Comparison of ENCODE assay signal across 8 mouse cellular contexts in genomic region chr15:95791141-95791791, GRCm38 (mm10). TPM values are rescaled to one million over a fixed set of nuclear protein-coding genes. Genes with fewer than 3 reads are reported as not detected.
DNase-seq lines count a peak whose midpoint lies in the region; ATAC-seq and TF ChIP-seq lines count a peak whose summit lies in the region.

No protein-coding gene starts in this region.

- H3K27ac ChIP-seq in layer of hippocampus, adult 2 months = peak overlapping the region; percentile 89
- H3K27ac ChIP-seq in heart, embryonic 13.5 days (replicated peaks) = peak overlapping the region; percentile 86
- no peak overlapping the region for H3K27ac ChIP-seq in liver, embryonic 14.5 days
- H3K27ac ChIP-seq in neural tube, embryonic 14.5 days (ENCODE audit: low read depth, low read length) = peak overlapping the region; percentile 84

- H3K9me3 ChIP-seq in heart, embryonic 13.5 days = 0 out of 2 replicates have a peak, but pooled peaks cover 6% of the 10 kb centered on the region
- no peaks in the 10 kb centered on the region for H3K9me3 ChIP-seq in liver, embryonic 14.5 days (ENCODE audit: control insufficient read depth, low read length)
- H3K9me3 ChIP-seq in neural tube, embryonic 14.5 days (ENCODE audit: control insufficient read depth, low read length) = no peaks in the 10 kb centered on the region

- H3K4me1 ChIP-seq in heart, embryonic 13.5 days = peaks cover 55% of the 10 kb centered on the region
- peaks cover 10 to 19% of the 10 kb centered on the region in 2 experiments for H3K4me1 ChIP-seq in liver, embryonic 14.5 days (replicated peaks; ENCODE audit: control insufficient read depth in 2 of 2, insufficient read depth in 2 of 2, low read length in 1 of 2)
- peaks cover 8% of the 10 kb centered on the region; the same call in 1 of the 2 replicates for H3K4me1 ChIP-seq in neural tube, embryonic 14.5 days (ENCODE audit: control insufficient read depth, insufficient read depth, low read length)

- WGBS in heart, embryonic 13.5 days = 2% methylated on average over 32 of the region's 32 CpGs
- WGBS in liver, embryonic 14.5 days (ENCODE audit: insufficient replicate concordance) = 1% methylated on average over 32 of the region's 32 CpGs
- 2% methylated on average over 32 of the region's 32 CpGs for WGBS in neural tube, embryonic 14.5 days

- peak overlapping the region; percentile 94 for H3K9ac ChIP-seq in heart, embryonic 13.5 days
- H3K9ac ChIP-seq in liver, embryonic 14.5 days (replicated peaks) = peak overlapping the region; percentile 67
- H3K9ac ChIP-seq in neural tube, embryonic 14.5 days (replicated peaks; ENCODE audit: low read depth, low read length) = peak overlapping the region; percentile 76

- 0 out of 2 replicates have a peak, but pooled peaks cover 2% of the 10 kb centered on the region for H3K36me3 ChIP-seq in heart, embryonic 13.5 days
- H3K36me3 ChIP-seq in liver, embryonic 14.5 days (replicated peaks; ENCODE audit: control insufficient read depth, insufficient read depth, low read depth) = no peaks in the 10 kb centered on the region
- no peaks in the 10 kb centered on the region for H3K36me3 ChIP-seq in neural tube, embryonic 14.5 days (ENCODE audit: control insufficient read depth, insufficient read depth, low read length)

- TF ChIP-seq EP300 in liver, embryonic 14.5 days (IDR thresholded peaks at IDR 0.05; ENCODE audit: low read depth) = no peak

- H3K4me3 ChIP-seq in layer of hippocampus, adult 2 months = peak overlapping the region; percentile 90
- peak overlapping the region; percentile 80 for H3K4me3 ChIP-seq in heart, embryonic 13.5 days
- H3K4me3 ChIP-seq in liver, embryonic 14.5 days (ENCODE audit: insufficient read depth in 1 of 2, low read depth in 2 of 2, low read length in 2 of 2) = peak overlapping the region; percentile 77 to 78
- peak overlapping the region; percentile 76 for H3K4me3 ChIP-seq in neural tube, embryonic 14.5 days (ENCODE audit: low read depth, low read length)

- peak overlapping the region; percentile 80 for H3K4me2 ChIP-seq in heart, embryonic 13.5 days
- peak overlapping the region; percentile 95 for H3K4me2 ChIP-seq in liver, embryonic 14.5 days (ENCODE audit: low read depth)
- peak overlapping the region; percentile 64 for H3K4me2 ChIP-seq in neural tube, embryonic 14.5 days (ENCODE audit: low read depth, low read length)

- peak in 1 of 2 experiments; percentile 13 for DNase-seq in layer of hippocampus, adult 2 months (ENCODE audit: low spot score in 2 of 2)
- DNase-seq in layer of hippocampus, adult 11-12 months (ENCODE audit: low spot score) = no peak
- DNase-seq in embryo, embryonic 10 days (ENCODE audit: low spot score) = peak; percentile 38
- DNase-seq in liver, embryonic 14.5 days (ENCODE audit: low read depth in 3 of 3, low spot score in 3 of 3) = no peak
- no peak for DNase-seq in right cerebral cortex, postnatal 14 days
- DNase-seq in urinary bladder, adult 18-20 months (ENCODE audit: low spot score in 2 of 2) = no peak

- TF ChIP-seq CTCF in layer of hippocampus, adult 2 months (conservative IDR thresholded peaks at IDR 0.05) = no peak
- TF ChIP-seq CTCF in liver, embryonic 14.5 days (IDR thresholded peaks at IDR 0.05; ENCODE audit: low read depth) = no peak

- ATAC-seq in heart, embryonic 13.5 days (ENCODE audit: extremely low read depth, insufficient number of reproducible peaks, low FRiP score, low TSS enrichment) = 0 out of 2 replicates have a peak, but pooled peaks have one; percentile 16
- peak; percentile 34 for ATAC-seq in liver, embryonic 14.5 days (ENCODE audit: insufficient read depth)
- ATAC-seq in neural tube, embryonic 14.5 days (ENCODE audit: low read depth) = peak; percentile 60

- no peaks in the 10 kb centered on the region for H3K27me3 ChIP-seq in heart, embryonic 13.5 days (replicated peaks)
- peaks cover 4% of the 10 kb centered on the region for H3K27me3 ChIP-seq in liver, embryonic 14.5 days (ENCODE audit: control insufficient read depth, insufficient read depth, low read length)
- no peaks in the 10 kb centered on the region; the same call in 1 of the 2 replicates for H3K27me3 ChIP-seq in neural tube, embryonic 14.5 days (ENCODE audit: control insufficient read depth, insufficient read depth, low read length)

RNA-seq across cellular contexts. Expression of gene Ano6, which starts 0.6 kb away (rescaled TPM):
- 10 to 100 TPM; 26.9 to 32.4 TPM for total RNA-seq in layer of hippocampus, adult 2 months (2021)
- 28.8 and 31.0 TPM in 2 replicates for polyA plus RNA-seq in heart, embryonic 13.5 days (2015; fragmentation: Nextera tagmentation; extraction: Ambion mirVana)
- polyA plus RNA-seq in liver, embryonic 14.5 days (2012; rRNA removed) = 3.7 and 4.7 TPM in 2 replicates
- 6.3 and 9.0 TPM in 2 replicates for polyA plus RNA-seq in liver, embryonic 14.5 days (2014; fragmentation: Nextera tagmentation; extraction: Ambion mirVana)
- 32.3 and 36.8 TPM in 2 replicates for polyA plus RNA-seq in neural tube, embryonic 14.5 days (2014; fragmentation: Nextera tagmentation; extraction: Ambion mirVana)
